Mouse (Mus musculus): ENCODE data around the gene Clgn.
A peak's percentile ranks its signal among the peaks of the same experiment; 100 is the strongest.

DNA sequence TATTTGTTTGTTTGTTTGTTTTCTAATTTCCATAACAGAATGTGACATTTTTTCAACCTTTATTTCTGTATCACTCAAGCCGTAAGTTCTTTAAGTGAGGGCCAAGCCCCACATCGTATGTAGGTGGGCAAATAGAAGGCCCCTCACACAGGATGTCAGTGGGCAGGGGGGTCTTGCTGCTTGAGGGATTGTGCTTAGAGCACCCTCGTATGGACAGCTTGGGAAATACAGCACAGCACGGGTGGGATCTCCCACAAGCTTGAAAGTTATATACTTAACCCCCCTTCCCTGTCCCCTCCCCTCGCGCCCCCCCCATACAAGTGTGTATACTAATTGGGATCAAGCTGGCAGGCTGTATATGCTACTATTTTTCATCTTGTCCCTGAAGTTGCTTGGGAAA is 17.2 kb downstream of the Clgn start:
- no peak for TF ChIP-seq ZNF384 (IDR thresholded peaks at IDR 0.05; ENCODE audit: low read depth, low read length)
- TF ChIP-seq MYC (IDR thresholded peaks at IDR 0.05; ENCODE audit: low read depth, low read length) = no peak
- TF ChIP-seq CTCF (conservative IDR thresholded peaks at IDR 0.05 in 1 of 2, IDR thresholded peaks at IDR 0.05 in 1 of 2; ENCODE audit: low read depth in 2 of 2, low read length in 2 of 2) = peak in 1 of 2 experiments; percentile 48; a peak in 2 of 4 replicates
- no peak for TF ChIP-seq MXI1 (IDR thresholded peaks at IDR 0.05; ENCODE audit: low read depth, low read length)
- TF ChIP-seq USF1 (IDR thresholded peaks at IDR 0.05; ENCODE audit: low read depth, low read length) = no peak
- TF ChIP-seq NELFE (IDR thresholded peaks at IDR 0.05; ENCODE audit: low read depth, low read length) = no peak
- TF ChIP-seq POLR2A (IDR thresholded peaks at IDR 0.05; ENCODE audit: low read depth, low read length) = no peak

Data from CH12.LX (cell line).